ENCODE assay signal across 11 mouse cellular contexts in the genomic region with DNA sequence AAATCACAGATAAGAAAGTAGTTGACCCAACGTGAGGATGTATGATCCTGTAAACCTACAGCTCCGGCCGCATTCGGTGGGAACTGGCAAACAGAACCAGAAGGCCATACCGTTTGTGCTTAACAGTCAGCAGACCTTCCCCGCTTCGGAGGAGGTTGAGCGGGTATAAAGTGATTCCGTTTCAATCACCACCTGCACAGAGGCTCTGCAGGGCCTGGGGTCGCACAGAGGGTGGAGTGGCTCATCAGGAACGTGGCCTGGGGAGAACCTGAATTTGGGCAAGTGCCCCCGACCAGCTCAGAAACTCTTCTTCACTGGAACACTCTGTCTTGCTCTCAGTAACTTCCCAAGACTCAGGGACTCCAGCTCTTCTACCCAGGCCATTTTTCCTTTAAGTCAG. TPM values are rescaled to one million over a fixed set of nuclear protein-coding genes. Genes with fewer than 3 reads are reported as not detected.
DNase-seq lines count a peak whose midpoint lies in the region; ATAC-seq and TF ChIP-seq lines count a peak whose summit lies in the region.
"Had no signal": no experiment of that assay in that cellular context is flagged by ENCODE, and none has a peak within 500 bp of the region (broad histone marks: within the 10 kb centered on the region; RNA-seq: fewer than 3 reads in every experiment).

No protein-coding gene starts in this region.

- peaks cover 72% of the 10 kb centered on the region for H3K79me2 ChIP-seq in macrophage (ENCODE audit: inconsistent target)

- H3K4me2 ChIP-seq in lung, postnatal 0 days (replicated peaks; ENCODE audit: low read depth, low read length): no peak overlapping the region

- no peak for ATAC-seq in CD4-positive, CD25-positive, alpha-beta regulatory T cell, adult 4 months
- no peak for ATAC-seq in lung, postnatal 0 days
- ATAC-seq in cerebellum, adult (ENCODE audit: insufficient number of reproducible peaks, low FRiP score, low TSS enrichment): no peak

- TF ChIP-seq POLR2A in lung, adult 2 months (IDR thresholded peaks at IDR 0.05; ENCODE audit: borderline replicate concordance, extremely low read depth, low read depth, low read length): no peak

- H3K4me1 ChIP-seq in lung, adult 2 months (ENCODE audit: control insufficient read depth, insufficient read depth, low read length): 0 out of 2 replicates have a peak, but pooled peaks cover 3% of the 10 kb centered on the region
- no peaks in the 10 kb centered on the region for H3K4me1 ChIP-seq in lung, postnatal 0 days (ENCODE audit: insufficient read depth, low read depth, low read length)
- H3K4me1 ChIP-seq in brown adipose tissue, adult 24 weeks (ENCODE audit: control insufficient read depth, insufficient read depth, insufficient read length, low read length): peaks cover 5% of the 10 kb centered on the region; the same call in 1 of the 2 replicates

- H3K4me3 ChIP-seq in lung, adult 2 months (replicated peaks; ENCODE audit: extremely low read depth, low read depth, low read length): peak overlapping the region; percentile 12
- H3K4me3 ChIP-seq in lung, postnatal 0 days (ENCODE audit: low read depth, low read length): no peak overlapping the region
- no peak overlapping the region for H3K4me3 ChIP-seq in brown adipose tissue, adult 24 weeks (ENCODE audit: insufficient read depth, low read depth, low read length)
- peak overlapping the region; percentile 7; the same call in 1 of the 2 replicates for H3K4me3 ChIP-seq in macrophage (ENCODE audit: inconsistent target)

- H3K9ac ChIP-seq in lung, postnatal 0 days (replicated peaks; ENCODE audit: low read depth): no peak overlapping the region

- TF ChIP-seq CTCF in lung, adult 2 months (IDR thresholded peaks at IDR 0.05; ENCODE audit: insufficient read depth, low read length): no peak
- no peak for TF ChIP-seq CTCF in lung, postnatal 0 days (IDR thresholded peaks at IDR 0.05)

- no peak overlapping the region for H3K27ac ChIP-seq in lung, postnatal 0 days (ENCODE audit: low read length)
- peak overlapping the region; percentile 19; the same call in 1 of the 2 replicates for H3K27ac ChIP-seq in brown adipose tissue, adult 24 weeks (replicated peaks; ENCODE audit: low read depth, low read length)
- H3K27ac ChIP-seq in macrophage: peak overlapping the region; percentile 59

- WGBS in lung, adult 2 months: 31% methylated on average over 12 of the region's 12 CpGs
- 24% methylated on average over 12 of the region's 12 CpGs for WGBS in lung, postnatal 0 days
- 5% methylated on average over 12 of the region's 12 CpGs for WGBS in macrophage (ENCODE audit: missing documents)

- no peaks in the 10 kb centered on the region for H3K36me3 ChIP-seq in lung, postnatal 0 days (ENCODE audit: insufficient read depth, low read length)
- H3K36me3 ChIP-seq in macrophage (ENCODE audit: inconsistent target): peaks cover 4% of the 10 kb centered on the region; the same call in 1 of the 2 replicates

- H3K9me3 ChIP-seq in lung, postnatal 0 days (ENCODE audit: low read length): no peaks in the 10 kb centered on the region

- TF ChIP-seq EP300 in lung, postnatal 0 days (IDR thresholded peaks at IDR 0.05): no peak

- no peaks in the 10 kb centered on the region for H3K27me3 ChIP-seq in lung, postnatal 0 days (replicated peaks; ENCODE audit: insufficient read depth, low read length)

- peak; percentile 26 for DNase-seq in CD4-positive, CD25-positive, alpha-beta regulatory T cell, adult 2 months (ENCODE audit: low read depth, low spot score)
- no peak for DNase-seq in lung, adult 2 months
- no peak for DNase-seq in lung, postnatal 0 days (ENCODE audit: low spot score)
- DNase-seq in frontal cortex, postnatal 10 days (ENCODE audit: low spot score in 2 of 2): no peak
- DNase-seq: adrenal gland, postnatal 10 days; cerebellum, postnatal 10 days; kidney, adult 18-20 months had no signal

RNA-seq across cellular contexts. Expression of gene Bin2, which starts 2.5 kb away (rescaled TPM):
- 100 to 1,000 TPM; 283 to 390 TPM for polyA plus RNA-seq in CD4-positive, CD25-positive, alpha-beta regulatory T cell, adult 4 months (2017; shearing (Covaris generic))
- 19.1 and 23.9 TPM in 2 replicates for polyA plus RNA-seq in lung, adult 2 months (2012; rRNA removed)
- polyA plus RNA-seq in lung, postnatal 0 days (2015; fragmentation: Nextera tagmentation; extraction: Ambion mirVana): 4.2 and 4.5 TPM in 2 replicates
- polyA plus RNA-seq in brown adipose tissue, adult 24 weeks (2012; ENCODE audit: insufficient read depth, insufficient read length, missing spikeins): 0.79 and 1.4 TPM in 2 replicates
- total RNA-seq in macrophage (2018; cell fraction: chromatin; rRNA removed): 100 to 1,000 TPM in 7 of 26 experiments, 10 to 100 TPM in 15, 1 to 10 TPM in 4; 2.3 to 143 (median 67.4) TPM
- total RNA-seq in macrophage (2018; cell fraction: cytosol; rRNA removed): 10 to 100 TPM; 22.9 to 67.0 (median 46.1) TPM
- total RNA-seq in macrophage (2018; cell fraction: nucleus; rRNA removed): 100 to 1,000 TPM in 3 of 26 experiments, 10 to 100 TPM in 21, 1 to 10 TPM in 2; 8.6 to 110 (median 52.7) TPM
- polyA plus RNA-seq in macrophage (2018): 51.1 to 71.1 TPM (median 65.5 TPM) in 3 replicates

RNA-seq across cellular contexts. Expression of gene Cela1, which starts 20.9 kb away (rescaled TPM):
- 10 to 100 TPM in 1 of 2 experiments, 1 to 10 TPM in 1; 5.7 to 10.5 TPM for polyA plus RNA-seq in CD4-positive, CD25-positive, alpha-beta regulatory T cell, adult 4 months (2017; shearing (Covaris generic))
- 4.7 and 17.3 TPM in 2 replicates for polyA plus RNA-seq in lung, adult 2 months (2012; rRNA removed)
- polyA plus RNA-seq in lung, postnatal 0 days (2015; fragmentation: Nextera tagmentation; extraction: Ambion mirVana): 5.0 and 11.4 TPM in 2 replicates
- polyA plus RNA-seq in brown adipose tissue, adult 24 weeks (2012; ENCODE audit: insufficient read depth, insufficient read length, missing spikeins): 19.3 and 22.2 TPM in 2 replicates
- total RNA-seq in macrophage (2018; cell fraction: chromatin; rRNA removed): 10 to 100 TPM in 13 of 26 experiments, 1 to 10 TPM in 12, not detected in 1; 1.1 to 29.7 (median 10.3) TPM
- total RNA-seq in macrophage (2018; cell fraction: cytosol; rRNA removed): 10 to 100 TPM; 14.4 to 38.7 (median 22.4) TPM
- 10 to 100 TPM in 15 of 26 experiments, 1 to 10 TPM in 11; 1.5 to 36.4 (median 11.3) TPM for total RNA-seq in macrophage (2018; cell fraction: nucleus; rRNA removed)
- 19.3 to 52.8 TPM (median 22.6 TPM) in 3 replicates for polyA plus RNA-seq in macrophage (2018)

RNA-seq across cellular contexts. Expression of gene Smagp, which starts 30.1 kb away (rescaled TPM):
- not detected for polyA plus RNA-seq in CD4-positive, CD25-positive, alpha-beta regulatory T cell, adult 4 months (2017; shearing (Covaris generic))
- 102 and 115 TPM in 2 replicates for polyA plus RNA-seq in lung, adult 2 months (2012; rRNA removed)
- polyA plus RNA-seq in lung, postnatal 0 days (2015; fragmentation: Nextera tagmentation; extraction: Ambion mirVana): 65.6 and 71.8 TPM in 2 replicates
- polyA plus RNA-seq in brown adipose tissue, adult 24 weeks (2012; ENCODE audit: insufficient read depth, insufficient read length, missing spikeins): 25.6 and 29.4 TPM in 2 replicates
- 10 to 100 TPM in 7 of 26 experiments, 1 to 10 TPM in 15, not detected in 4; 1.0 to 34.6 (median 4.7) TPM for total RNA-seq in macrophage (2018; cell fraction: chromatin; rRNA removed)
- total RNA-seq in macrophage (2018; cell fraction: cytosol; rRNA removed): 100 to 1,000 TPM in 1 of 26 experiments, 10 to 100 TPM in 20, 1 to 10 TPM in 5; 8.0 to 123 (median 38.7) TPM
- total RNA-seq in macrophage (2018; cell fraction: nucleus; rRNA removed): 10 to 100 TPM in 13 of 26 experiments, 1 to 10 TPM in 13; 2.4 to 50.5 (median 11.4) TPM
- 54.7 to 86.5 TPM (median 73.9 TPM) in 3 replicates for polyA plus RNA-seq in macrophage (2018)

RNA-seq across cellular contexts. Expression of gene Dazap2, which starts 51.7 kb away (rescaled TPM):
- 100 to 1,000 TPM; 682 to 766 TPM for polyA plus RNA-seq in CD4-positive, CD25-positive, alpha-beta regulatory T cell, adult 4 months (2017; shearing (Covaris generic))
- polyA plus RNA-seq in lung, adult 2 months (2012; rRNA removed): 846 and 1,111 TPM in 2 replicates
- 246 and 299 TPM in 2 replicates for polyA plus RNA-seq in lung, postnatal 0 days (2015; fragmentation: Nextera tagmentation; extraction: Ambion mirVana)
- polyA plus RNA-seq in brown adipose tissue, adult 24 weeks (2012; ENCODE audit: insufficient read depth, insufficient read length, missing spikeins): 128 and 130 TPM in 2 replicates
- 10 to 100 TPM; 21.5 to 56.3 (median 37.4) TPM for total RNA-seq in macrophage (2018; cell fraction: chromatin; rRNA removed)
- total RNA-seq in macrophage (2018; cell fraction: cytosol; rRNA removed): 100 to 1,000 TPM; 259 to 398 (median 334) TPM
- total RNA-seq in macrophage (2018; cell fraction: nucleus; rRNA removed): 100 to 1,000 TPM in 17 of 26 experiments, 10 to 100 TPM in 9; 51.2 to 180 (median 115) TPM
- 368 to 447 TPM (median 386 TPM) in 3 replicates for polyA plus RNA-seq in macrophage (2018)

Comparison
In these comparisons a context has a peak if more than half of its experiments do, and no peak if none do; other contexts are left out.
1. H3K4me3 ChIP-seq: peak in lung, adult 2 months (single experiment) and macrophage (single experiment); none in lung, postnatal 0 days (single experiment) and brown adipose tissue, adult 24 weeks (single experiment).
2. RNA of gene Smagp, which starts 30.1 kb away (polyA plus RNA-seq): 102 to 115 TPM in lung, adult 2 months, 54.7 to 86.5 TPM in macrophage, 65.6 to 71.8 TPM in lung, postnatal 0 days and 25.6 to 29.4 TPM in brown adipose tissue, adult 24 weeks; not detected in CD4-positive, CD25-positive, alpha-beta regulatory T cell, adult 4 months; every median in the first group is over 10 times any median in the second.